Mouse (Mus musculus): ENCODE results near the gene Fam171a2. TPM values are rescaled to one million over a fixed set of nuclear protein-coding genes. Genes with fewer than 3 reads are reported as not detected.

The Fam171a2 gene
- polyA plus RNA-seq, 1 experiment from 2014 or later = 15.2 TPM

DNA sequence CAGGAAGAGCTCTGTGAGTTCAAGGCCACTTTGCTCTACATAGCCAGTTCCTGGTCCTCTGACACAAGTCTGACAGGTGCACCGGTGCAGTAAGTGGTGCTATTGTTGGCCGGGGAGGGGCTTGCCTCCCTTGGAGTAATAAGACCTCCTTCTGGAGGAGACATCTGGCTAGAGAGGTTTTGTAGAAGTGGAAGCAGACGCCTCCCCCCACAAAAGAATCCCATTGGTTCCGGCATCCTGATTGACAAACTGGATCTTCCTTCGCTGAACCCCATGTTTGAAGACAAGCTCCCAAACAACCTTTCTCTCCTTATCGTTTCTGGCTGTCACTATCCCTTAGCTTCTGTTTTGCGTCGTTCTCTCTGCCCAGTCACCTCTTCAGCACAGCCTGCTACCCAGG lies 845 bp upstream of the Fam171a2 start:
- H3K4me2 ChIP-seq = no peak overlapping the region
- peaks cover 8% of the 10 kb centered on the region for H3K36me3 ChIP-seq (replicated peaks)
- H3K4me1 ChIP-seq = peaks cover 45% of the 10 kb centered on the region
- no peak overlapping the region for H3K4me3 ChIP-seq (replicated peaks)
- no peak overlapping the region for H3K27ac ChIP-seq
- peaks cover 44% of the 10 kb centered on the region for H3K27me3 ChIP-seq
- 11% methylated on average over 8 of the region's 8 CpGs for WGBS
- no peak for ATAC-seq (ENCODE audit: low FRiP score)
- no peaks in the 10 kb centered on the region for H3K9me3 ChIP-seq
- no peak overlapping the region for H3K9ac ChIP-seq

- peak; percentile 66 for ATAC-seq (ENCODE audit: low FRiP score)
- Histone ChIP-seq H3K36me3 (replicated peaks) (peaks cover 21% of the 10 kb centered on the region), H3K4me2 (peak overlapping the region; percentile 89), H3K9me3 (no peaks in the 10 kb centered on the region), H3K27ac (peak overlapping the region; percentile 94), H3K27me3 (peaks cover 32% of the 10 kb centered on the region), H3K9ac (peak overlapping the region; percentile 94), H3K4me3 (replicated peaks) (peak overlapping the region; percentile 75), H3K4me1 (peaks cover 45% of the 10 kb centered on the region)
- 0% methylated on average over 48 of the region's 49 CpGs for WGBS
Observed at GRCm38 (mm10) chr11:102446581-102447461, 661 bp downstream of the Fam171a2 start.

DNA sequence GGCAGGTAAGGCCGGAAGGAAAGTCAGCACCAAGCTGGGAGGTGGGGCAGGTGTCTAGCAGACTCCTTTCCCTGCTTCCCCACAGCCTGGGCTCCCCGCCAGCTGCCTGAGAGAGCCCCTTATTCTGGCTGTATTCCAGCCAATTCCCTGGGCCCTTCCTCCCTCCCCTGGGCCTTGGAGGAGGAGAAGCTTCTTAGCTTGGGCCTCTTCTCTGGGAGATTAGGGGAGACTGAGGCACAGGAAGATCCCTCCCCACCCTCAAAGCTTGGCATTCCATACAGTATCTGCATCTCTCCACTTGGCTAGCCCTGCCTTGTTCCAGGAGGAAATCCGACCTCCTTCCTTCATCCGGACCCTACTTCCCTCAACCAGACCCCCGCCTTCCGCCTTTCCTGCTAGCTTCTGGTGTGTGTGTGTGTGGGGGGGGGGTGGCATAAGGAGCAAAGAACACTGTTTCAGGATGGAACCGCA lies 1.6 kb downstream of the Fam171a2 start:
- Histone ChIP-seq H3K4me3 (replicated peaks) (peak overlapping the region; percentile 75), H3K4me1 (peaks cover 45% of the 10 kb centered on the region), H3K4me2 (peak overlapping the region; percentile 89), H3K27ac (peak overlapping the region; percentile 94), H3K36me3 (replicated peaks) (peaks cover 30% of the 10 kb centered on the region), H3K27me3 (peaks cover 27% of the 10 kb centered on the region), H3K9me3 (no peaks in the 10 kb centered on the region), H3K9ac (peak overlapping the region; percentile 94)
- 0 out of 2 replicates have a peak, but pooled peaks have one; percentile 7 for ATAC-seq (ENCODE audit: low FRiP score)
- WGBS = 17% methylated on average over 7 of the region's 7 CpGs

DNA sequence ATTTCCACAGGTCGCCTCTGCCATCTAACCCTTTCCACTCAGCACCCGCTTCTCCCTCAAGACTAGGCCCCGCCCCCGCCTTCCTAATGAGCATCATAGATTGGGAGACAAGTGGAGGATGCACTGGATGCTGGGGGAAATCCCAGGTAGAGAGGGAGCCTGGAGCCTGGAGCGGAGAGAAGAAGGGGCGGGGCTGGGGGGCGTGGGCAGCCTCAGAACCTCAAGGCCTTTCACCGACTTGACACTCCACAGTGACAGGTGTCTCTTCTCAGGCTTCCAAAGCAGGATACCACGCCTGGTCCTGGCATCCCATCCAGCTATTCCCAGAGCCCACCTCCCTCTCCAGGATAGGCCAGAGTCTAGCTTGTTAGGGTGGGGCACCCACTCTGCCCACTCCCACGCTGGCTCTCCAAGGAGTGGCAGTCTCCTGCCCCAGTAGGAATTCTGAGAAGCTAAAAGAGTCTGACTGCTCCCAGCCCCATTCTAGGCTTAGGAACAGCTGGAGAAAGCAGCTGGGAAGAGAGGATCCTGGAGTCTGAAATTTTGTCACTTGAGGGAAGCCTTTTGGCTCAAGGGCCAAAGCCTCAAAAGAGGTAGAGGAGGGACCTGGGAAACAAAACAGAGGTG lies 2.1 kb downstream of the Fam171a2 start:
- H3K4me2 ChIP-seq = peak overlapping the region; percentile 89
- H3K4me3 ChIP-seq (replicated peaks) = peak overlapping the region; percentile 75
- H3K9me3 ChIP-seq = no peaks in the 10 kb centered on the region
- WGBS = 16% methylated on average over 10 of the region's 10 CpGs
- peaks cover 35% of the 10 kb centered on the region for H3K36me3 ChIP-seq (replicated peaks)
- peaks cover 45% of the 10 kb centered on the region for H3K4me1 ChIP-seq
- H3K9ac ChIP-seq = peak overlapping the region; percentile 94
- H3K27me3 ChIP-seq = peaks cover 23% of the 10 kb centered on the region
- peak overlapping the region; percentile 94 for H3K27ac ChIP-seq
- ATAC-seq (ENCODE audit: low FRiP score) = no peak

DNA sequence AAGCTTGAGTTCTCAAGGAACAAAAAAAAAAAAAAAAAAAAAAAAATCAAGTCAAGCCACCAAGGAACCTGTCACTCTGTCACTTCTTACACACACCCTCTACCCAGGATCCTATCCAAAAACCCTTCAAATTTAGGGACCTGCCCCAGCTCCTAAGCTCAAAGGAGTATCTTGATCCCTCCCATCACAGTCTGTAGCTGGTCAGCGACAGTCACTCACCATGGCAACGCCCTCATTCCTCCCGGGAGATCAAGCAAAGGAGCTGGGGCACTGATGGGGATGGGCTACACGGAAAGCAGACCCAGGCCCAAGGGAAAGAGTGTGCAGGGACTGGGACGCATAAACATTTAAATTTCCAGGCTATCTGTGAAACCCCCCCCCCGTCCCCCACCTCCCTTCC lies 2.7 kb downstream of the Fam171a2 start:
- ATAC-seq (ENCODE audit: low FRiP score) = no peak
- H3K4me2 ChIP-seq = peak overlapping the region; percentile 89
- H3K9ac ChIP-seq = peak overlapping the region; percentile 46
- peaks cover 45% of the 10 kb centered on the region for H3K4me1 ChIP-seq
- WGBS = 1% methylated on average over 6 of the region's 6 CpGs
- peaks cover 41% of the 10 kb centered on the region for H3K36me3 ChIP-seq (replicated peaks)
- H3K27ac ChIP-seq = peak overlapping the region; percentile 94; the same call in 1 of the 2 replicates
- peak overlapping the region; percentile 75 for H3K4me3 ChIP-seq (replicated peaks)
- peaks cover 23% of the 10 kb centered on the region for H3K27me3 ChIP-seq
- no peaks in the 10 kb centered on the region for H3K9me3 ChIP-seq

- no peak overlapping the region for H3K9ac ChIP-seq
- no peaks in the 10 kb centered on the region for H3K9me3 ChIP-seq
- H3K36me3 ChIP-seq (replicated peaks) = peaks cover 46% of the 10 kb centered on the region
- H3K4me3 ChIP-seq (replicated peaks) = no peak overlapping the region
- H3K4me1 ChIP-seq = peaks cover 45% of the 10 kb centered on the region
- H3K27me3 ChIP-seq = peaks cover 23% of the 10 kb centered on the region
- WGBS = 64% methylated on average over 3 of the region's 3 CpGs
- no peak overlapping the region for H3K27ac ChIP-seq
- no peak for ATAC-seq (ENCODE audit: low FRiP score)
- no peak overlapping the region for H3K4me2 ChIP-seq
Observed at GRCm38 (mm10) chr11:102444321-102444720, 3.2 kb downstream of the Fam171a2 start.

GRCm38 (mm10) chr11:102443740-102444139 lies 3.7 kb downstream of the Fam171a2 start:
- no peak overlapping the region for H3K27ac ChIP-seq
- ATAC-seq (ENCODE audit: low FRiP score) = no peak
- H3K9ac ChIP-seq = no peak overlapping the region
- H3K4me1 ChIP-seq = peaks cover 50% of the 10 kb centered on the region
- H3K27me3 ChIP-seq = peaks cover 25% of the 10 kb centered on the region
- H3K4me2 ChIP-seq = no peak overlapping the region
- no peak overlapping the region for H3K4me3 ChIP-seq (replicated peaks)
- H3K36me3 ChIP-seq (replicated peaks) = peaks cover 52% of the 10 kb centered on the region
- 74% methylated on average over 12 of the region's 12 CpGs for WGBS
- no peaks in the 10 kb centered on the region for H3K9me3 ChIP-seq

DNA sequence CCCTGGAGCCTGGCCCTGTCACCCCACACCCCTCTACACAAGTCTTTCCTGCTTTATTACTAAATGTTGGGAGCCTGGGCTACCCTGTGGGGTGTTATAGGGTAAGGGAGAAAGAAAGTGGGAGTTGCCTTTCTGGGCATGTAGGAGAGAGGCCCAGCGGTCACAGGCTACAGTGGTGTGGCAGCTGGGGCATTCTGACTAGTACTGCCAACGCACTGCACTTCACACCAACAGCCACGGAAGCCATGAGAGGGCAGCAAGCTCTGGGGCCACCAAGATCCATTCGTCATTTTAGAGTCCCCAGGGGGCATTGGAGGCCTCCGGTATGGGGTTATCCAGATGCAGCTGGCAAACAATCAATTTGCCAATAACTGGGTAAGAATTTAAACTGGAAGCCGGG lies 5.4 kb downstream of the Fam171a2 start:
- Histone ChIP-seq H3K4me2 (no peak overlapping the region), H3K9ac (no peak overlapping the region), H3K27me3 (peaks cover 22% of the 10 kb centered on the region), H3K4me1 (peaks cover 55% of the 10 kb centered on the region), H3K9me3 (no peaks in the 10 kb centered on the region), H3K36me3 (replicated peaks) (peaks cover 66% of the 10 kb centered on the region), H3K4me3 (replicated peaks) (no peak overlapping the region), H3K27ac (no peak overlapping the region)
- no peak for ATAC-seq (ENCODE audit: low FRiP score)
- 91% methylated on average over 6 of the region's 6 CpGs for WGBS

- no peak for ATAC-seq (ENCODE audit: low FRiP score)
- Histone ChIP-seq H3K4me1 (peaks cover 55% of the 10 kb centered on the region), H3K4me3 (replicated peaks) (no peak overlapping the region), H3K27ac (no peak overlapping the region), H3K9me3 (no peaks in the 10 kb centered on the region), H3K9ac (no peak overlapping the region), H3K27me3 (peaks cover 22% of the 10 kb centered on the region), H3K4me2 (no peak overlapping the region), H3K36me3 (replicated peaks) (peaks cover 73% of the 10 kb centered on the region)
- WGBS = 87% methylated on average over 3 of the region's 3 CpGs
Observed at GRCm38 (mm10) chr11:102441434-102441833, 6.0 kb downstream of the Fam171a2 start.

GRCm38 (mm10) chr11:102440255-102440654 lies 7.2 kb downstream of the Fam171a2 start:
- no peaks in the 10 kb centered on the region for H3K9me3 ChIP-seq
- WGBS = 92% methylated on average over 8 of the region's 8 CpGs
- peaks cover 22% of the 10 kb centered on the region for H3K27me3 ChIP-seq
- no peak overlapping the region for H3K4me3 ChIP-seq (replicated peaks)
- H3K9ac ChIP-seq = no peak overlapping the region
- peaks cover 44% of the 10 kb centered on the region for H3K4me1 ChIP-seq
- peaks cover 84% of the 10 kb centered on the region for H3K36me3 ChIP-seq (replicated peaks)
- H3K27ac ChIP-seq = no peak overlapping the region
- no peak overlapping the region for H3K4me2 ChIP-seq
- ATAC-seq (ENCODE audit: low FRiP score) = no peak

DNA sequence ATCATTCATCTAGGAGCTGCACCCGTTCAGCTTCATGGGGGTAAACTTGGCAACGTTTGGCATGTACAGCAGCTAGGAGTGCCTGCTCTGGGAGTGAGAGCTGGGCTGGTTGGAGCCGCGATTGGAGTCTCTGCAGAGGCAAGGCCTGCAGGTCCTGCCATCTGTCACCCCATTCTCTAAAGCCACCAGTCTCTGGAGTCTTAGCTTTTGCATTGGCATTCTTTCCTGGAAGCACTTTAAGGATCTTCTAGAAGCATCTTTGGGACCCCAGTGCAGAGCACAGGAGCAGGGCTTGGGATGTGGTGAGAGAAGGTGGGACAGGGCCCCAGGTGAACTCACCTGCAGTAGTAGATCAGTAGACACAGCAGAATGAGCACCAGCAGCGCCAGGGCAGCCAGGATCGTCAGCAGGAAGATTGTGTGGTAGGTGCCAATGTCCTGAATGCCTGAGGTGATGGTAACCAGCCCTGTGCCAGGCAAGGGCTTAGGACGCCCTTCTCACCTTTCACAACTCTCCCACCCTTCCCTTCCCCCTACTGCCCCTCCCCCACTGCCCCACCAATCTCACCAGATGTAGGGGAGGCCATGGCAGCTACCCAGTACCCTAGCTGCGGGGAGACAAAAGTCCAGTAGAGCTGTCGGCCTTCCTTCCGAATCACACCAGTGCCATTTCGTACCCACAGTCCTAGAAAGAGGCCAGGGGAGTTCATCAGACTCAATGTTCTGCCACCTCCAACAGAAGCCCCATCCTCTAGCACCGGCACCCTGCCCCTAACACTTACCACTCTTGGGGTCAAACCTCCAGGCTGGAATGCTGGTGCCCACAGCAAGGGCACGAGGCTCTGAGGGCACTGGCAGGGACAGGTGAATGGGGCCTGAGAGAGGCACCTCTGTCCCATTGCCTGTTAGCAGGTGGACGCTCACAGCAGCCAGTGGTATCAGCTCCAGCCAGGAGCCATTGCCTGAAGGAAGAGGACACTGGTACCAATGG lies 8.1 kb downstream of the Fam171a2 start:
- Histone ChIP-seq H3K27ac (0 out of 2 replicates have a peak overlapping the region, but pooled peaks have one; percentile 63), H3K4me1 (peaks cover 35% of the 10 kb centered on the region), H3K4me2 (no peak overlapping the region), H3K9ac (no peak overlapping the region), H3K36me3 (replicated peaks) (peaks cover 92% of the 10 kb centered on the region), H3K9me3 (no peaks in the 10 kb centered on the region), H3K4me3 (replicated peaks) (no peak overlapping the region), H3K27me3 (peaks cover 22% of the 10 kb centered on the region)
- no peak for ATAC-seq (ENCODE audit: low FRiP score)
- 83% methylated on average over 14 of the region's 14 CpGs for WGBS
